Mouse (Mus musculus) liver, embryonic 13.5 days (tissue): ENCODE measurements around the gene Gm6460. TPM values are rescaled to one million over a fixed set of nuclear protein-coding genes. Genes with fewer than 3 reads are reported as not detected.
"Not testable (repeated sequence)": the region's sequence is repeated elsewhere in the genome, so short reads cannot be mapped to it uniquely, and the experiment has no call there.

Experiments used
- ATAC-seq: fragments of 200-750 bp; cut with Nextera tagmentation; 2 replicates; pipeline ENCODE4 v1.8.0; 2017; ENCODE audit warnings: low read depth, mild to moderate bottlenecking, moderate number of reproducible peaks, moderate library complexity
- DNase-seq: peaks from one replicate; pipeline ENCODE4 v3.0.0; 2022
- H3K27ac ChIP-seq: fragments of 300-500 bp; sonication (generic); 2 replicates; pipeline ENCODE4 v1.5.1; 2015; ENCODE audit warnings: moderate library complexity, mild to moderate bottlenecking, inconsistent platforms
- H3K27me3 ChIP-seq: fragments of 300-500 bp; sonication (generic); 2 replicates; pipeline ENCODE4 v1.6.1; 2015; ENCODE audit warnings: mild to moderate bottlenecking, inconsistent platforms
- H3K36me3 ChIP-seq: fragments of 300-500 bp; sonication (generic); 2 replicates; pipeline ENCODE4 v1.6.1; 2015; ENCODE audit warnings: mild to moderate bottlenecking, inconsistent platforms
- H3K4me1 ChIP-seq: fragments of 300-500 bp; sonication (generic); replicated peaks from 2 replicates; pipeline ENCODE4 v1.6.1; 2015; ENCODE audit warnings: inconsistent platforms
- H3K4me2 ChIP-seq: fragments of 300-500 bp; sonication (generic); 2 replicates; pipeline ENCODE4 v1.6.1; 2015; ENCODE audit warnings: inconsistent platforms, mild to moderate bottlenecking, moderate library complexity
- H3K4me3 ChIP-seq: fragments of 300-500 bp; sonication (generic); replicated peaks from 2 replicates; pipeline ENCODE4 v1.5.1; 2015; ENCODE audit warnings: mild to moderate bottlenecking, inconsistent platforms
- H3K9ac ChIP-seq: fragments of 300-500 bp; sonication (generic); 2 replicates; pipeline ENCODE4 v1.6.1; 2015; ENCODE audit warnings: mild to moderate bottlenecking, inconsistent platforms
- H3K9me3 ChIP-seq: fragments of 300-500 bp; sonication (generic); replicated peaks from 2 replicates; pipeline ENCODE4 v1.6.1; 2016; ENCODE audit warnings: inconsistent platforms
- WGBS: fragments of 180-500 bp; shearing (Covaris S2); methylation state at CpG from one replicate; pipeline ENCODE4 v1.1.7; 2015; ENCODE audit not compliant: insufficient replicate concordance; 5-methylcytosine and 5-hydroxymethylcytosine counted together
- polyA plus RNA-seq: library from polyadenylated mRNA; unstranded; fragments of >200 nt; fragmentation: Nextera tagmentation; extraction: Ambion mirVana; gene quantifications from 2 replicates; pipeline ENCODE4 v1.2.1, GENCODE M21; 2015

Gm6460 gene
- not detected in 2 replicates for polyA plus RNA-seq

DNA sequence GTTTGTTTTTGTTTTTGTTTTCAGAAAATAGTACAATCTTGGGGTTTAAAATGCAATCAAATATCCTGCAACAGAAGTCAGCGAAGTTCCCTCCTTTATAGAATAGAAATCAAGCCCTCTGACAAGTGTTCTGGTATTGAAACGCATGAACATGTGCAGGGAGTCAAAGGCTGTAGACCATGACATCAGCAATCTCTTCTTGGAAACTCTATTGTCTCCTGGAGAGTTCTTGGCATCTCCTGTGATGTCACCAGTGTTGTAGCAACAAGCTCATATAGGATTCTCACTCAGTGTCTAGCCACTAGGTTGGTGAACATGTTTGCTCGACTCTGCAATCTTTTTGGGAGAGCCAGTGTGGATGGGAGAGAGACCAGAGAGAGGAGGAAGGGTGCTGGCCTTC, at the start of gene Gm6460:
Gene Gm6460, plus strand, starts transcription at position 301 of the 400 bp plus-strand sequence.
- not testable (repeated sequence) for H3K4me3 ChIP-seq, H3K9ac ChIP-seq, H3K36me3 ChIP-seq, H3K9me3 ChIP-seq, ATAC-seq, H3K4me2 ChIP-seq, H3K27ac ChIP-seq, DNase-seq, H3K4me1 ChIP-seq, H3K27me3 ChIP-seq
- WGBS = no CpG with 5 or more reads among the region's 3 CpGs

Other genes starting within 250 kb of the Gm6460 start
- not detected in 2 replicates for gene Gm8897, start 178.5 kb upstream of the Gm6460 start, polyA plus RNA-seq
- not detected in 2 replicates for gene Gm8906, start 92.2 kb upstream of the Gm6460 start, polyA plus RNA-seq
- not detected in 2 replicates for gene Gm8922, start 87.0 kb downstream of the Gm6460 start, polyA plus RNA-seq
- gene Gm8926, start 175.6 kb downstream of the Gm6460 start, polyA plus RNA-seq = not detected in 2 replicates